Mouse (Mus musculus) layer of hippocampus, postnatal 25 days (tissue): ENCODE results near the gene Rnf214. TPM values are rescaled to one million over a fixed set of nuclear protein-coding genes. Genes with fewer than 3 reads are reported as not detected.

Experiments used
- DNase-seq, 2 experiments: peaks; one replicate each; pipeline ENCODE4 v3.0.0; 2022; ENCODE audit warnings: mixed read lengths in 2 of 2, low spot score in 1 of 2; ENCODE audit errors: extremely low spot score in 1 of 2
- total RNA-seq, 2 experiments: library from RNA; stranded (reverse); gene quantifications; 2 replicates each; pipeline ENCODE4 v1.2.3; 2021

Rnf214 gene
- total RNA-seq: 10 to 100 TPM; 63.6 to 69.3 TPM

- peak; percentile 82 to 83 for DNase-seq
Measured at GRCm38 (mm10) chr9:45906355-45907077, at the start of gene Rnf214, which contains the start of gene Pcsk7. Gene Rnf214, minus strand, starts transcription at chr9:45906911. Gene Pcsk7, plus strand, starts transcription at chr9:45906497.

DNA sequence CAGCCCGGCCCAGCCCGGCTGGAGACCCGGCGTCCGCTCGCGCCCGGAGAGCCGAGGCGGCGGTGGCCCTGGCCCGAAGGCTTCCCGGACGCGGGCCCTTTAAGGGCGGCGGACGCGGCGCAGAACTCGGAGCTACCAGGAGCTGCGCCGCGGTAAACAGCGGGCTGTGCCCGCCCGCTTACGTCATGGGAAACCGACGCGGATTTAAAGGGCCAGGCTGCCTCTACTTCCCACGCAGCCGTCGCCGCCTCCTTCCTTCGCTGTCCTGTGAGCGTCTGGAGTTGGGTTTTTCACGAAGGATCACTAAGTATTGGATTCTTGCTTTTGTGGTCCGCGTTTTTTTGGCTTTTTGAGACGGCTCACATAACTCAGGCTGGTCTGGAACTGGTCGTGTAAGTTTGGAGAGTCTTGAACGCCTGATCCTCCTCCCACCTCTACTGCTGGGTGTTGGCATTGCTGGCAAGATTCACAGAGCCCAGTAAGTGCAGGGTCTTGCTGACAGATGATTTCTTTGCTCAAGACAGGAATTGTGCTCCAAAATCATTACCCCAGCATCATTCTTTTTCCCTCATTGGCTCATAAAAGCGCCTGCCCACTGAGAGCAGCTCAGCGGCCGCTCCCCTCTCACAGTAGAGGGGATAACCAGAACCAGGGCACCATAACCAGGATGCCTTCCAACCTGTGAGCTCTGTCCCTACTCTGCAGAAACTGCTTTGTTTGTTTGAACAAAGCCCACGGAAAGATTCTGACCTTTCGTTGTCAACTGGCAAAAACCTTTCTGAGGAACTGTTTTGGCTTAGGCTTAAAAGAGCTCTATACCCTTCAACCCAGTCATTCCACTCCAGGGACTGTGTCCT is 48.6 kb upstream of the Rnf214 start, which contains the start of gene Sidt2:
TSS of gene Sidt2 (minus strand) at position 152 of the 857 bp plus-strand sequence.
- DNase-seq: peak; percentile 79 to 82

DNA sequence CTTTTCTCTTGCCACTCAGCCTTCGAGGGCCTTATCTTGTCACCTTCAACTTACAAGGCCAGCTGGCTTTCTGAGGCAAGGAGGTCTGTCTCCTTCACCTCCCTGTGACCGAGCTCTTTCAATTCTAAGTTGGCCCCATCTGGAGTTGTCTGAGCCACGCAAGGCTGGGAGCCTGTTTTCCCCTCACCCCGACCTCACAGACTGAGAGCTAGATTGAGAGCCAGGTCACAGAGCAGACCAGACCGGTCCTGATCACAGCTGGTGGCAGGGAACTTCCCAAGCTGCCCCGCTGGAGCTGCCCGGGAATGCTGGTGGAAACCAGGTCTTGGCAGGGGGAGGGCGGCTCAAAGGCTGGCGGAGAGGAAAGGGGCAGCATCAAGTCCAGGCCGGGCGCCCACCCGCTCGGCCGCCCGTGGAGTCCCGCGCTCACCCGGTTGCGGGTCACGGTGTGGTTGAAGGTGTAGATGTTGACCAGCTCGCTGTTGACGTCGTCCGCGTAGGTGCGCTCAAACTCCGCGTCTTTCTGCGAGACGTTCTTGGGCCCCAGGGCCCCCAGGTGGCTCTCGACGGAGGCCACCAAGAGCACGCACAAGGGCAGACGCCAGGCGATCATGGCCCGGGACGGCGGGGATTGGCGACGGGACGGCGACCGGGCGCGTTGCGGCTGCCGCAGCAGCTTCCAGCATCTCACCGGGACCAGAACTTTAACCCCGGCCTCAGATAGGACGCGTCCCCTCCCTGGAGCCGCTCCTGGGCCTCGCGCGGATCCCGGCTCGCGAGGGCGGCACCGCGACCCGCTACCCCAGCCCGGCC is 47.8 kb upstream of the Rnf214 start:
- peak; percentile 21 to 41 for DNase-seq

- DNase-seq: no peak
Measured at GRCm38 (mm10) chr9:45953511-45954293, 47.0 kb upstream of the Rnf214 start.

DNA sequence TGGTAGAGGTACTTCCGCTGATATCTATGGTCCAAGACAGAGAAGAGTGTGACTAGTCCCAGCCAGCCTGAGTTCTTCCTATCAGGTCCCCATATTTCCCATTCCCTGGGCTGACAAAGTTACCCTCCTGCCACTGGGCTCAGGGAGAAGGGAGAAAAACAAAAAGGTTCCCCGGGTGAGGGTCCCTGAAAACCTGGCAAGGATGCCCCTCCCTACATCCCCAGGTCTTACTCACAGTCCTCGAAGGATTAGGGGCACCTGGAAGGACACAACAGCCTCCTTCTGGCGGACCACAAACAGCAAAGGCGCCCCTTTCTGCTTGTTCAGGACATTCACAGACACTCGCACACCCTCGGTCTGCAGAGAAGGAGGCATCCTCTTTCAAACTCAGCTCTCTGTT is 46.2 kb upstream of the Rnf214 start:
- DNase-seq: no peak

DNA sequence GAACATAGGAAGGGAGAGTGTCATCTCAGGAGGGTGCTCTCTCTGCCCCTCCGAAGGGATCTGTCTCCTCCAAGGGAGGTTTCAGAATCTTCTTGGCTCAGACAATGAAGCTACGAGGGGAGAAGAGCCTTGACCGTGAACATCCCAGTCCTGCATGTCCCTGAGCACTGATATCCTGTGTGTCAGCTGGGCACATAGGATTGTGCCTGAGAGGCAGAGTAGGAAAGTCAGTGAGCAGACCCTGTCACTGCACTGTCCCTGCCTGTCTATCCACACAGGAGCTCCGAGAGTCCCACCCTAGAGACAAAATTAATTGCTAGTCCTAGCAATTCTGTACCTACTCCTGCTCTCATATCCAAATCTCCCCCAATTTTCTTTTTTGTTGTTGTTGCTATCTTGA is 45.3 kb upstream of the Rnf214 start:
- DNase-seq: no peak

DNA sequence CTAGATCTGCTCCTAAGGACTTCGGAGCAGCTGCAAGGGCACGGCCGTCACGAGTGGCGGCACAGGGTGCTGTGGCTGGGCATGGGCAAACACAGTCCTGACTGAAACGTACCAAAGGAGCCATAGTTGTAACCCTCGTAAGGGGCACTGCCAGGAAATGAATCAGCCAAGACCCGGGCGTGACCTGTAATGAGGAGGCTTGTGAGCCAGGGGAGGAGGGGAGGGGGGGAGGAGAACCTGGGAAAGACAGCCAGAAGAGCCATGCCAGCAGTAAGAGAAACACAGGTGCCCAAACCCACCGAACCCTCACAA is 40.1 kb upstream of the Rnf214 start:
- DNase-seq: no peak

DNA sequence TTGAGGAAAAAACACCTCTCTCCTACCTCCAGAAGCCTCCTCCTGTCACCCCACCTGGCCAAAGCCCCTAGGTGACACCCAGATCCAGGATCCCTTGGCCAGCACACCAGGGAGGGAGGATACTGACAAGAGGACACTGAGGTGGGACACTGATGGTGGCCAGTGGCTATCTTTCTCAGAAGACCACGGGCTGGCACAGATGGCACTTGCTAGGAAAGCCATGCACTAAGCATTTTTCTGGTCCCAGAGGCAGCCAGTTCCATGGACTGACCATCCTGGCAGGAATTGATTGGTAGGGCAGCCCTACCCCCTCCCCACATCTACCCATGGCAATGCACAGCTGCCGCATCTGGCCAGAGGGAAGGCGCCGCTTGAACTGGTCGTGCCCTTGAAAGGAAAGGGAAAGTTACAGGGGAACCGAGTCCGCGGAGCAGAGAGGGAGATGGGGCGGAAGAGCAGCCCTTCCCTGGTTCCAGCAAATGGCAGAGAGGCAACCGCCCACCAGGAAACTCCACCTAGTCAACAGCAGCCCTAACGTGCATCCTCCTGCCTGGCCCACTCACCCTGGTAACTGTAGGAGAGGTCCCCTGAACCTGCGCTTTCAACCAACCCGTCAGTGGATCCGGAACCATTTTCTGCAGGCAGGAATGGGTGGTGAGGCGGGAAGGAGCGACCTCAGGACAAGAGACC is 39.6 kb upstream of the Rnf214 start:
- DNase-seq: no peak

- DNase-seq: no peak
Measured at GRCm38 (mm10) chr9:45945721-45946120, 39.0 kb upstream of the Rnf214 start.

- DNase-seq: no peak
Measured at GRCm38 (mm10) chr9:45944506-45945400, 38.0 kb upstream of the Rnf214 start.

- no peak for DNase-seq
Measured at GRCm38 (mm10) chr9:45943628-45944505, 37.2 kb upstream of the Rnf214 start.

- DNase-seq: no peak
Measured at GRCm38 (mm10) chr9:45942916-45943315, 36.2 kb upstream of the Rnf214 start.

- no peak for DNase-seq
Measured at GRCm38 (mm10) chr9:45942464-45942863, 35.8 kb upstream of the Rnf214 start.

DNA sequence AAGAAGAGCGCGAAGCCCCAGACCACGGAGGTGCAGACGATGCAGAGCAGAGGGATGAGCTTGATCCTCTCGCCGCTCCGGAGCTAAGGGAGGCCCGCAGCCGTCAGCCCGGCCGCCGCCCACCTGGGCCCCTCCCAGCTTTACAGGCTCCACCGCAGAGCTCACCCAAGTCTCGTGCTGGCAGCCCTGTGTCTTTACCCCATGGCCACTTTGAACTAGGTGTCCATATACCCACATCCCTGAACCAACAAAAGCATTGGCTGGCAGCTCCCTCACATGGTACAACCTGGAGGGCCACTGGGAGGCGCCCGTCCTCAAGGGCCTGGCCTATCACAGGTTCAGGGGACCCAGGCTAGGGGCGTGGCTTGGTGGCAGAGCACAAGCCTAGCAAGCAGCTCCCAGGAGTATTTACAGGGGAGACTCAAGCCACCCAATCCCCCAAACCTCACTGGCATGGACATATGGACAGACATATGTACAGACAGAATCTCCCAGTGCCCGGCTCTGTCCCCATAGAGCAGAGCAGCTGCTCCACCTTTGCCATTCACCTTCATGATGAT is 34.7 kb upstream of the Rnf214 start:
- DNase-seq: no peak

GRCm38 (mm10) chr9:45939794-45940193 is 33.1 kb upstream of the Rnf214 start:
- DNase-seq: no peak

DNA sequence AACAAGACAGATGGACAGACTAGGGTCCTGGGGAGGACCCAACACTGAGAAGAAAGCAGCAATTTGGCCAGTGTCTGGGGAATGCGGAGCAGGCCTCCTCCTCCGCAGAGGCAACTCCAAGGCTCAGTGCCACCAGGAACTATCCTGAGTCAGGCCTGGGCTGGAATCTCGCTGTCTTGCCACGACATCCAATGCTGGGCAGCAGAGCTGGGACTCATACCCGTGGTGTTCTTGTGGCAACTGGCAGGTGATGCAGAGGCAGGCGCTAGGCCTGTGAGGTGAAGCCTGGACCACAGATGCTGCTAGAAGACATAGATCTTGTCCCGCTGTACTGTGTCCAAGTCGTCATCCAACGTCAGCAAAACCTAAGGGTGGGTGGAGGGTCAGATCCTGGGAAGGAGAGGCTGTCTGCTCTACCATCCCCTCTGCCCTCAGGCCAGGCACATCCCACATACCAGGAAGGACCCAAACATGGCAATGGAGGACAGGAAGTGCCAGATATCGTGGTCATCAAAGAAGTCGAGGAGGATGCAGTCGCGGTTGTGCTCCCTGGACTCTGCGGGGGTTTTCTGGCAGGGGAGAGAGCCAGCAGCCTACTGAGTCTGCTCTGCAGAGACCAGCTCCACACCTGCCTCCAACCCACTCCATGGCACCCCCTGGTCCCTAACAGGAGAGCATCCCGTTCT is 32.4 kb upstream of the Rnf214 start:
- DNase-seq: no peak

- no peak for DNase-seq
Measured at GRCm38 (mm10) chr9:45938088-45938487, 31.4 kb upstream of the Rnf214 start.
